Mouse (Mus musculus) MEL (cell line): ENCODE data around the gene Srsf10. TPM values are rescaled to one million over a fixed set of nuclear protein-coding genes. Genes with fewer than 3 reads are reported as not detected.

Experiments
- DNase-seq: peaks from one replicate; pipeline ENCODE4 v3.0.0; 2011; ENCODE audit warnings: low read depth, low spot score
- H3K27ac ChIP-seq: 2 replicates; pipeline ENCODE4 v1.5.1; 2012; ENCODE audit warnings: low read depth, mild to moderate bottlenecking, control low read depth, low read length, moderate library complexity; ENCODE audit not compliant: control insufficient read depth
- H3K27me3 ChIP-seq, 2 experiments: fragments of 150-350 bp in 1 of 2; sonication (generic) in 1 of 2; 2 replicates each; pipeline ENCODE4 v1.6.1; 2012; ENCODE audit warnings: low read length in 2 of 2, mild to moderate bottlenecking in 2 of 2, improper control_type of control experiment in 1 of 2, moderate library complexity in 1 of 2; ENCODE audit not compliant: insufficient read depth in 2 of 2, control insufficient read depth in 1 of 2
- H3K36me3 ChIP-seq, 2 experiments: 2 replicates each; pipeline ENCODE4 v1.6.1; 2012 to 2014; ENCODE audit warnings: low read length in 2 of 2, improper control_type of control experiment in 1 of 2, inconsistent platforms in 1 of 2, mild to moderate bottlenecking in 1 of 2; ENCODE audit not compliant: insufficient read depth in 2 of 2, control insufficient read depth in 1 of 2
- H3K4me1 ChIP-seq, 2 experiments: fragments of 150-350 bp in 1 of 2; sonication (generic) in 1 of 2; 2 replicates each; pipeline ENCODE4 v1.6.1; 2012; ENCODE audit warnings: low read length in 2 of 2, improper control_type of control experiment in 1 of 2, mild to moderate bottlenecking in 1 of 2; ENCODE audit not compliant: insufficient read depth in 2 of 2, control insufficient read depth in 1 of 2
- H3K4me3 ChIP-seq, 2 experiments: fragments of 150-350 bp in 1 of 2; sonication (generic) in 1 of 2; 2 replicates each; pipeline ENCODE4 v1.5.1; 2012; ENCODE audit warnings: low read depth in 2 of 2, low read length in 2 of 2, mild to moderate bottlenecking in 2 of 2, moderate library complexity in 2 of 2, control low read depth in 1 of 2, improper control_type of control experiment in 1 of 2; ENCODE audit not compliant: control insufficient read depth in 1 of 2, insufficient read depth in 1 of 2
- H3K79me2 ChIP-seq: 2 replicates; pipeline ENCODE4 v1.6.1; 2012; ENCODE audit warnings: mild to moderate bottlenecking, low read length, moderate library complexity; ENCODE audit not compliant: control insufficient read depth, poor library complexity, insufficient read depth
- H3K9ac ChIP-seq: 2 replicates; pipeline ENCODE4 v1.6.1; 2012; ENCODE audit warnings: low read depth, mild to moderate bottlenecking, control low read depth, low read length, moderate library complexity; ENCODE audit not compliant: control insufficient read depth, poor library complexity, severe bottlenecking
- H3K9me3 ChIP-seq: fragments of 150-350 bp; sonication (generic); replicated peaks from 2 replicates; pipeline ENCODE4 v1.6.1; 2012; ENCODE audit warnings: mild to moderate bottlenecking, low read length, improper control_type of control experiment, moderate library complexity; ENCODE audit not compliant: insufficient read depth
- E2F4 ChIP-seq: IDR thresholded peaks from 2 replicates; pipeline ENCODE4 v1.6.1; 2011; ENCODE audit warnings: low read depth, low read length, improper control_type of control experiment, borderline replicate concordance
- ELF1 ChIP-seq: IDR thresholded peaks from 2 replicates; pipeline ENCODE4 v1.6.1; 2014; ENCODE audit warnings: low read depth, mild to moderate bottlenecking, inconsistent platforms, low read length, improper control_type of control experiment, moderate library complexity
- EP300 ChIP-seq, 2 experiments: IDR thresholded peaks; 2 replicates each; pipeline ENCODE4 v1.6.1; 2011; ENCODE audit warnings: improper control_type of control experiment in 2 of 2, low read length in 2 of 2, low read depth in 1 of 2, mild to moderate bottlenecking in 1 of 2
- ETS1 ChIP-seq: IDR thresholded peaks from 2 replicates; pipeline ENCODE4 v1.6.1; 2012; ENCODE audit warnings: low read depth, mild to moderate bottlenecking, inconsistent platforms, low read length, improper control_type of control experiment, moderate library complexity
- GABPA ChIP-seq: IDR thresholded peaks from 2 replicates; pipeline ENCODE4 v1.6.1; 2012; ENCODE audit warnings: low read depth, mild to moderate bottlenecking, inconsistent platforms, low read length, improper control_type of control experiment, moderate library complexity
- GATA1 ChIP-seq: IDR thresholded peaks from 2 replicates; pipeline ENCODE4 v1.6.1; 2011; ENCODE audit warnings: low read depth, low read length, improper control_type of control experiment
- HCFC1 ChIP-seq: IDR thresholded peaks from 2 replicates; pipeline ENCODE4 v1.6.1; 2012; ENCODE audit warnings: low read depth, mild to moderate bottlenecking, inconsistent platforms, low read length, improper control_type of control experiment, moderate library complexity
- JUND ChIP-seq: IDR thresholded peaks from 2 replicates; pipeline ENCODE4 v1.6.1; 2011; ENCODE audit warnings: low read depth, mild to moderate bottlenecking, improper control_type of control experiment, low read length
- KAT2A ChIP-seq: conservative IDR thresholded peaks from 2 replicates; pipeline ENCODE4 v1.6.1; 2012; ENCODE audit warnings: low read depth, low read length, improper control_type of control experiment, inconsistent platforms
- MAFK ChIP-seq: IDR thresholded peaks from 2 replicates; pipeline ENCODE4 v1.6.1; 2011; ENCODE audit warnings: low read depth, mild to moderate bottlenecking, low read length, improper control_type of control experiment, borderline replicate concordance
- MAZ ChIP-seq: IDR thresholded peaks from 2 replicates; pipeline ENCODE4 v1.6.1; 2012; ENCODE audit warnings: low read depth, mild to moderate bottlenecking, inconsistent platforms, low read length, improper control_type of control experiment
- MEF2A ChIP-seq: IDR thresholded peaks from 2 replicates; pipeline ENCODE4 v1.6.1; 2014; ENCODE audit warnings: low read depth, mild to moderate bottlenecking, inconsistent platforms, low read length, improper control_type of control experiment; ENCODE audit not compliant: poor library complexity, insufficient replicate concordance, severe bottlenecking; ENCODE audit errors: extremely low read depth
- MXI1 ChIP-seq: IDR thresholded peaks from 2 replicates; pipeline ENCODE4 v1.6.1; 2011; ENCODE audit warnings: mild to moderate bottlenecking, low read depth, low read length, improper control_type of control experiment
- NRF1 ChIP-seq: IDR thresholded peaks from 2 replicates; pipeline ENCODE4 v1.6.1; 2014; ENCODE audit warnings: low read depth, mild to moderate bottlenecking, inconsistent platforms, low read length, improper control_type of control experiment, moderate library complexity; ENCODE audit not compliant: poor library complexity, insufficient read depth, severe bottlenecking
- POLR2A ChIP-seq, 2 experiments: IDR thresholded peaks; 2 replicates each; pipeline ENCODE4 v1.6.1; 2011 to 2012; ENCODE audit warnings: low read length in 2 of 2, mild to moderate bottlenecking in 2 of 2, control low read depth in 1 of 2, improper control_type of control experiment in 1 of 2, low read depth in 1 of 2, moderate library complexity in 1 of 2; ENCODE audit not compliant: control insufficient read depth in 1 of 2, insufficient read depth in 1 of 2, poor library complexity in 1 of 2
- POLR2AphosphoS2 ChIP-seq: IDR thresholded peaks from 2 replicates; pipeline ENCODE4 v1.6.1; 2011; ENCODE audit warnings: low read length, improper control_type of control experiment
- SIN3A ChIP-seq: IDR thresholded peaks from 2 replicates; pipeline ENCODE4 v1.6.1; 2012; ENCODE audit warnings: low read length, improper control_type of control experiment, inconsistent platforms
- SMC3 ChIP-seq: IDR thresholded peaks from 2 replicates; pipeline ENCODE4 v1.6.1; 2011; ENCODE audit warnings: low read depth, low read length, improper control_type of control experiment
- TAL1 ChIP-seq: IDR thresholded peaks from 2 replicates; pipeline ENCODE4 v1.6.1; 2012; ENCODE audit warnings: mild to moderate bottlenecking, inconsistent platforms, low read length, moderate library complexity, mixed read lengths
- UBTF ChIP-seq: IDR thresholded peaks from 2 replicates; pipeline ENCODE4 v1.6.1; 2012; ENCODE audit warnings: low read depth, mild to moderate bottlenecking, inconsistent platforms, low read length, improper control_type of control experiment, moderate library complexity, borderline replicate concordance; ENCODE audit not compliant: insufficient read depth
- ZKSCAN1 ChIP-seq: IDR thresholded peaks from 2 replicates; pipeline ENCODE4 v1.6.1; 2012; ENCODE audit warnings: low read depth, mild to moderate bottlenecking, inconsistent platforms, low read length, improper control_type of control experiment, moderate library complexity
- ZMIZ1 ChIP-seq: IDR thresholded peaks from 2 replicates; pipeline ENCODE4 v1.6.1; 2012; ENCODE audit warnings: low read depth, mild to moderate bottlenecking, inconsistent platforms, low read length, improper control_type of control experiment, moderate library complexity
- ZNF384 ChIP-seq: IDR thresholded peaks from 2 replicates; pipeline ENCODE4 v1.6.1; 2012; ENCODE audit warnings: low read depth, mild to moderate bottlenecking, inconsistent platforms, low read length, improper control_type of control experiment
- polyA plus RNA-seq, 2 experiments: library from polyadenylated mRNA; stranded (reverse) in 1 of 2; unstranded in 1 of 2; fragments of >175 nt in 1 of 2; fragments of >200 nt in 1 of 2; gene quantifications; 2 replicates each; pipeline versions ENCODE4 v1.2.1 to v1.2.4; 2012; ENCODE audit warnings: low replicate concordance in 2 of 2, low read depth in 1 of 2; ENCODE audit not compliant: insufficient read length in 2 of 2, insufficient read depth in 1 of 2, missing spikeins in 1 of 2
- total RNA-seq: library from RNA; depleted of rRNA; stranded (reverse); fragments of 300-350 nt; gene quantifications from 2 replicates; pipeline ENCODE4 v1.2.3, GENCODE M21; 2012

The Srsf10 gene
- total and polyA plus RNA-seq, 3 experiments: 142 to 361 (median 222) TPM

- Histone ChIP-seq H3K27me3 (no peaks in the 10 kb centered on the region), H3K27ac (peak overlapping the region; percentile 45; the same call in 1 of the 2 replicates), H3K9ac (no peak overlapping the region), H3K4me3 (no peak overlapping the region), H3K79me2 (peaks cover 29% of the 10 kb centered on the region), H3K9me3 (no peaks in the 10 kb centered on the region), H3K36me3 (peaks cover 30 to 44% of the 10 kb centered on the region in 2 experiments), H3K4me1 (peaks cover 7 to 11% of the 10 kb centered on the region in 2 experiments)
- peak; percentile 47 for DNase-seq
- TF ChIP-seq GATA1: no peak
- TF ChIP-seq JUND: no peak
- no peak for TF ChIP-seq MEF2A
- no peak for TF ChIP-seq MAZ
Measured at GRCm38 (mm10) chr4:135868996-135869395, 13.4 kb downstream of the Srsf10 start.

GRCm38 (mm10) chr4:135870227-135871023 lies 14.9 kb downstream of the Srsf10 start:
- Histone ChIP-seq H3K9ac (0 out of 2 replicates have a peak overlapping the region, but pooled peaks have one; percentile 1), H3K27ac (no peak overlapping the region), H3K4me1 (peaks cover 21 to 23% of the 10 kb centered on the region in 2 experiments), H3K27me3 (no peaks in the 10 kb centered on the region), H3K9me3 (no peaks in the 10 kb centered on the region), H3K36me3 (peaks cover 30 to 58% of the 10 kb centered on the region in 2 experiments), H3K79me2 (peaks cover 31% of the 10 kb centered on the region), H3K4me3 (no peak overlapping the region)
- DNase-seq: peak; percentile 33
- TF ChIP-seq TAL1: no peak
- TF ChIP-seq ELF1: no peak
- no peak for TF ChIP-seq GATA1
- TF ChIP-seq HCFC1: no peak
- no peak for TF ChIP-seq SIN3A
- no peak for TF ChIP-seq ETS1
- TF ChIP-seq E2F4: no peak
- no peak for TF ChIP-seq ZKSCAN1
- peak; percentile 71; the same call in 1 of the 2 replicates for TF ChIP-seq ZNF384
- TF ChIP-seq POLR2A (IDR thresholded peaks at IDR 0.05; ENCODE audit: control insufficient read depth in 1 of 2, insufficient read depth in 1 of 2, low read depth in 1 of 2, low read length in 2 of 2, poor library complexity in 1 of 2): no peak; a peak in 1 of 4 replicates
- TF ChIP-seq GABPA: no peak
- no peak for TF ChIP-seq MAFK
- TF ChIP-seq SMC3: no peak
- TF ChIP-seq POLR2AphosphoS2: peak; percentile 71
- TF ChIP-seq MXI1: no peak; the same call in 1 of the 2 replicates
- TF ChIP-seq UBTF: no peak
- TF ChIP-seq EP300 (IDR thresholded peaks at IDR 0.05; ENCODE audit: low read depth in 1 of 2, low read length in 2 of 2): no peak
- TF ChIP-seq NRF1: no peak
- no peak for TF ChIP-seq MEF2A
- peak; percentile 74 for TF ChIP-seq ZMIZ1
- no peak for TF ChIP-seq KAT2A
